Mouse (Mus musculus): Measurements from ENCODE around the gene Cubn.

The Cubn gene

GRCm38 (mm10) chr2:13491734-13492133, at the start of gene Cubn:
TSS of gene Cubn (minus strand) at chr2:13491813.
- no peak for DNase-seq

GRCm38 (mm10) chr2:13539860-13540259, 48.2 kb upstream of the Cubn start:
- DNase-seq, result no peak

- no peak for DNase-seq
These were observed 47.2 kb upstream of the Cubn start for GRCm38 (mm10) chr2:13538704-13539377.

- no peak for DNase-seq
These were observed 46.6 kb upstream of the Cubn start for GRCm38 (mm10) chr2:13538258-13538657.

GRCm38 (mm10) chr2:13537733-13538132, 46.1 kb upstream of the Cubn start:
- peak; percentile 46 for DNase-seq

GRCm38 (mm10) chr2:13536747-13537146, 45.1 kb upstream of the Cubn start:
- DNase-seq, result no peak

GRCm38 (mm10) chr2:13530639-13531038, 39.0 kb upstream of the Cubn start:
- DNase-seq, result no peak

GRCm38 (mm10) chr2:13529253-13529933, 37.8 kb upstream of the Cubn start:
- no peak for DNase-seq

- DNase-seq, result peak; percentile 43
These were observed 35.9 kb upstream of the Cubn start for GRCm38 (mm10) chr2:13527531-13527930.

- no peak for DNase-seq
These were observed 35.5 kb upstream of the Cubn start for GRCm38 (mm10) chr2:13527125-13527524.

- no peak for DNase-seq
These were observed 34.6 kb upstream of the Cubn start for GRCm38 (mm10) chr2:13526205-13526604.

- no peak for DNase-seq
These were observed 32.2 kb upstream of the Cubn start for GRCm38 (mm10) chr2:13523540-13524456.

- DNase-seq, result no peak
These were observed 30.5 kb upstream of the Cubn start for GRCm38 (mm10) chr2:13522106-13522505.

GRCm38 (mm10) chr2:13514949-13515348, 23.3 kb upstream of the Cubn start:
- DNase-seq, result no peak

GRCm38 (mm10) chr2:13502717-13503116, 11.1 kb upstream of the Cubn start:
- DNase-seq, result no peak

- no peak for DNase-seq
These were observed 9.9 kb upstream of the Cubn start for GRCm38 (mm10) chr2:13501553-13501952.

GRCm38 (mm10) chr2:13500298-13500999, 8.8 kb upstream of the Cubn start:
- no peak for DNase-seq

GRCm38 (mm10) chr2:13499196-13499595, 7.6 kb upstream of the Cubn start:
- DNase-seq, result no peak

- DNase-seq, result no peak
These were observed 4.5 kb upstream of the Cubn start for GRCm38 (mm10) chr2:13496087-13496486.

- no peak for DNase-seq
These were observed 1.3 kb upstream of the Cubn start for GRCm38 (mm10) chr2:13492927-13493326.

GRCm38 (mm10) chr2:13490480-13490879, 1.1 kb downstream of the Cubn start:
- no peak for DNase-seq

GRCm38 (mm10) chr2:13486470-13486869, 5.1 kb downstream of the Cubn start:
- DNase-seq, result no peak

- DNase-seq, result no peak
These were observed 7.0 kb downstream of the Cubn start for GRCm38 (mm10) chr2:13484566-13484965.
